Mouse (Mus musculus) small intestine, adult 2 months (tissue): ENCODE measurements around the gene Tas2r143.

Experiments used
- CTCF ChIP-seq: fragments of 200-500 bp; IDR thresholded peaks from 2 replicates; pipeline ENCODE4 v1.5.1; 2012; ENCODE audit warnings: low read depth, mild to moderate bottlenecking, control low read depth, inconsistent platforms, low read length, moderate library complexity, mixed read lengths; ENCODE audit not compliant: insufficient replicate concordance, insufficient read length; ENCODE audit errors: extremely low read depth
- POLR2A ChIP-seq: fragments of 200-500 bp; IDR thresholded peaks from 2 replicates; pipeline ENCODE4 v1.6.1; 2012; ENCODE audit warnings: low read depth, mild to moderate bottlenecking, control low read depth, inconsistent platforms, low read length, moderate library complexity

DNA sequence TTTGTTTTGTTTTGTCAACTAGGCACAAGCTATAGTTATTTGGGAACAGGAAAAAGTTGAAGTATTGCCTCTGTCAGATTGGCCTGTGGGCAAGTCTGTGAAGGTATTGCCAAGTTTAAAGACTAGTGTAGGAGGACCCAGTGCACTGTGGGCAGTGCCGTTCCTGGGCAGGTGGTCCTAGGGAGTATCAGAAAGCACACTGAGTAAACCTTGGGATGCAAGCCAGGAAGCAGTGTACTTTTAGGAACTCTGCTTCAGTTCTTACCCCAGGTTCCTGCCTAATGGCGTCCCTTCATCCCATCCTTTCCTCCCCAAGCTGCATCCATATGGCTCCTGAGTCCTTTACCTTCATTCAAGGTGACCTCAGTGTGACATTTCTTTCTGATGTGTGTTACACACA lies 24.9 kb upstream of the Tas2r143 start:
- TF ChIP-seq CTCF (no peak), POLR2A (no peak)
